Mouse (Mus musculus) forebrain, embryonic 16.5 days (tissue): ENCODE results near the gene Arid1a. TPM values are rescaled to one million over a fixed set of nuclear protein-coding genes. Genes with fewer than 3 reads are reported as not detected.
"Not testable (repeated sequence)": the region's sequence is repeated elsewhere in the genome, so short reads cannot be mapped to it uniquely, and the experiment has no call there.

Source experiments
- ATAC-seq: fragments of 200-750 bp; cut with Nextera tagmentation; 2 replicates; pipeline ENCODE4 v1.8.0; 2017; ENCODE audit warnings: mild to moderate bottlenecking, moderate library complexity
- H3K27ac ChIP-seq: fragments of 300-500 bp; sonication (generic); 2 replicates; pipeline ENCODE4 v1.5.1; 2014; ENCODE audit warnings: low read length, control low read depth
- H3K27me3 ChIP-seq: fragments of 300-500 bp; sonication (generic); replicated peaks from 2 replicates; pipeline ENCODE4 v1.6.1; 2014; ENCODE audit warnings: low read length; ENCODE audit not compliant: control insufficient read depth, insufficient read depth
- H3K36me3 ChIP-seq: fragments of 300-500 bp; sonication (generic); 2 replicates; pipeline ENCODE4 v1.6.1; 2014; ENCODE audit not compliant: control insufficient read depth, insufficient read depth
- H3K4me1 ChIP-seq: fragments of 300-500 bp; sonication (generic); replicated peaks from 2 replicates; pipeline ENCODE4 v1.6.1; 2014; ENCODE audit warnings: low read length; ENCODE audit not compliant: control insufficient read depth, insufficient read depth
- H3K4me2 ChIP-seq: fragments of 300-500 bp; sonication (generic); 2 replicates; pipeline ENCODE4 v1.6.1; 2014; ENCODE audit warnings: mild to moderate bottlenecking, low read length, control low read depth
- H3K4me3 ChIP-seq: fragments of 300-500 bp; sonication (generic); replicated peaks from 2 replicates; pipeline ENCODE4 v1.5.1; 2014; ENCODE audit warnings: mild to moderate bottlenecking, low read length, control low read depth
- H3K9ac ChIP-seq: fragments of 300-500 bp; sonication (generic); replicated peaks from 2 replicates; pipeline ENCODE4 v1.6.1; 2014; ENCODE audit warnings: low read depth, low read length, control low read depth
- H3K9me3 ChIP-seq: fragments of 300-500 bp; sonication (generic); 2 replicates; pipeline ENCODE4 v1.6.1; 2016; ENCODE audit warnings: low read length; ENCODE audit not compliant: control insufficient read depth
- WGBS: fragments of 180-500 bp; shearing (Covaris S2); extraction: QIAGEN DNeasy Blood & Tissue Kit; methylation state at CpG from one replicate; pipeline ENCODE4 v1.1.7; 2014; 5-methylcytosine and 5-hydroxymethylcytosine counted together
- polyA plus RNA-seq: library from polyadenylated mRNA; unstranded; fragments of >200 nt; fragmentation: Nextera tagmentation; extraction: Ambion mirVana; gene quantifications from 2 replicates; pipeline ENCODE4 v1.2.1, GENCODE M21; 2015

Arid1a gene
- polyA plus RNA-seq, 1 experiment from 2014 or later = 41.4 TPM

- ATAC-seq = no peak
- no peaks in the 10 kb centered on the region for H3K36me3 ChIP-seq
- no peak overlapping the region for H3K4me2 ChIP-seq
- WGBS = 75% methylated on average over 4 of the region's 4 CpGs
- no peak overlapping the region for H3K4me3 ChIP-seq
- no peaks in the 10 kb centered on the region for H3K4me1 ChIP-seq
- no peaks in the 10 kb centered on the region for H3K9me3 ChIP-seq
- no peaks in the 10 kb centered on the region for H3K27me3 ChIP-seq
- H3K9ac ChIP-seq = no peak overlapping the region
- H3K27ac ChIP-seq = no peak overlapping the region
These were observed 104.6 kb downstream of the Arid1a start for GRCm38 (mm10) chr4:133651986-133652385.

- H3K9ac ChIP-seq = no peak overlapping the region
- no peaks in the 10 kb centered on the region for H3K36me3 ChIP-seq
- no peak overlapping the region for H3K4me3 ChIP-seq
- H3K4me1 ChIP-seq = no peaks in the 10 kb centered on the region
- WGBS = 40% methylated on average over 10 of the region's 10 CpGs
- H3K27me3 ChIP-seq = no peaks in the 10 kb centered on the region
- no peak overlapping the region for H3K27ac ChIP-seq
- no peak overlapping the region for H3K4me2 ChIP-seq
- ATAC-seq = no peak
- H3K9me3 ChIP-seq = no peaks in the 10 kb centered on the region
These were observed 105.1 kb downstream of the Arid1a start for GRCm38 (mm10) chr4:133651445-133651844.

GRCm38 (mm10) chr4:133649989-133650699 lies 106.4 kb downstream of the Arid1a start, which contains the start of gene Zdhhc18:
Zdhhc18 (minus strand) TSS chr4:133650154.
- Histone ChIP-seq H3K9me3 (no peaks in the 10 kb centered on the region), H3K27ac (no peak within 1 kb of the TSS), H3K4me3 (no peak within 1 kb of the TSS), H3K4me2 (peak within 1 kb of the TSS; percentile 3; the same call in 1 of the 2 replicates), H3K9ac (no peak within 1 kb of the TSS), H3K36me3 (no peaks in the 10 kb centered on the region), H3K4me1 (no peaks in the 10 kb centered on the region), H3K27me3 (no peaks in the 10 kb centered on the region)
- 36% methylated on average over 7 of the region's 7 CpGs for WGBS
- ATAC-seq = peak; percentile 57; the same call in 1 of the 2 replicates

- not testable (repeated sequence) for H3K27ac ChIP-seq, ATAC-seq, H3K4me1 ChIP-seq, H3K36me3 ChIP-seq, H3K4me3 ChIP-seq, H3K9me3 ChIP-seq, H3K9ac ChIP-seq, H3K27me3 ChIP-seq
- WGBS = 90% methylated on average over 5 of the region's 5 CpGs
- peak overlapping the region; percentile 3; the same call in 1 of the 2 replicates for H3K4me2 ChIP-seq
These were observed 107.1 kb downstream of the Arid1a start for GRCm38 (mm10) chr4:133649464-133649863.

GRCm38 (mm10) chr4:133645680-133646079 lies 110.9 kb downstream of the Arid1a start:
- Histone ChIP-seq H3K36me3 (no peaks in the 10 kb centered on the region), H3K9me3 (peaks cover 3% of the 10 kb centered on the region; the same call in 1 of the 2 replicates), H3K27ac (no peak overlapping the region), H3K27me3 (no peaks in the 10 kb centered on the region), H3K4me1 (no peaks in the 10 kb centered on the region), H3K4me3 (no peak overlapping the region), H3K9ac (no peak overlapping the region), H3K4me2 (no peak overlapping the region)
- WGBS = 43% methylated on average over 21 of the region's 21 CpGs
- no peak for ATAC-seq

GRCm38 (mm10) chr4:133645195-133645594 lies 111.4 kb downstream of the Arid1a start:
- H3K4me2 ChIP-seq = no peak overlapping the region
- peaks cover 3% of the 10 kb centered on the region; the same call in 1 of the 2 replicates for H3K9me3 ChIP-seq
- H3K27me3 ChIP-seq = no peaks in the 10 kb centered on the region
- H3K27ac ChIP-seq = no peak overlapping the region
- WGBS = 87% methylated on average over 3 of the region's 3 CpGs
- no peaks in the 10 kb centered on the region for H3K36me3 ChIP-seq
- ATAC-seq = no peak
- no peak overlapping the region for H3K9ac ChIP-seq
- no peak overlapping the region for H3K4me3 ChIP-seq
- H3K4me1 ChIP-seq = no peaks in the 10 kb centered on the region

- Histone ChIP-seq H3K9me3 (no peaks in the 10 kb centered on the region), H3K27ac (no peak overlapping the region), H3K9ac (no peak overlapping the region), H3K27me3 (no peaks in the 10 kb centered on the region), H3K4me1 (peaks cover 17% of the 10 kb centered on the region), H3K4me2 (no peak overlapping the region), H3K4me3 (no peak overlapping the region), H3K36me3 (no peaks in the 10 kb centered on the region)
- WGBS = 86% methylated on average over 5 of the region's 5 CpGs
- no peak for ATAC-seq
These were observed 122.5 kb downstream of the Arid1a start for GRCm38 (mm10) chr4:133634043-133634410.

GRCm38 (mm10) chr4:133633332-133634042 lies 123.1 kb downstream of the Arid1a start:
- Histone ChIP-seq H3K27ac (peak overlapping the region; percentile 84), H3K9me3 (no peaks in the 10 kb centered on the region), H3K36me3 (no peaks in the 10 kb centered on the region), H3K27me3 (no peaks in the 10 kb centered on the region), H3K9ac (peak overlapping the region; percentile 94), H3K4me3 (peak overlapping the region; percentile 77), H3K4me2 (peak overlapping the region; percentile 93; the same call in 1 of the 2 replicates), H3K4me1 (peaks cover 17% of the 10 kb centered on the region)
- WGBS = 9% methylated on average over 40 of the region's 47 CpGs
- peak; percentile 97 for ATAC-seq

- Histone ChIP-seq H3K27ac (peak overlapping the region; percentile 84), H3K36me3 (no peaks in the 10 kb centered on the region), H3K9ac (peak overlapping the region; percentile 94), H3K4me2 (peak overlapping the region; percentile 93), H3K27me3 (no peaks in the 10 kb centered on the region), H3K9me3 (no peaks in the 10 kb centered on the region), H3K4me3 (peak overlapping the region; percentile 77), H3K4me1 (peaks cover 17% of the 10 kb centered on the region)
- under 1% methylated on average over 52 of the region's 69 CpGs for WGBS
- ATAC-seq = peak; percentile 80
These were observed 123.9 kb downstream of the Arid1a start for GRCm38 (mm10) chr4:133632483-133633327.
